Mouse (Mus musculus) C2C12 (cell line): ENCODE results near the gene Fbxo31.

Experiments used
- CEBPB ChIP-seq: IDR thresholded peaks from one replicate; pipeline ENCODE4 v1.6.1; 2011; ENCODE audit warnings: low read depth, mild to moderate bottlenecking, control low read depth, moderate library complexity
- CTCF ChIP-seq: IDR thresholded peaks from one replicate; pipeline ENCODE4 v1.5.1; 2011; ENCODE audit not compliant: control insufficient read depth, insufficient read depth, insufficient read length
- FOSL1 ChIP-seq: IDR thresholded peaks from one replicate; pipeline ENCODE4 v1.8.0; 2011; ENCODE audit warnings: mild to moderate bottlenecking, low read length; ENCODE audit not compliant: poor library complexity, insufficient read depth, severe bottlenecking
- MAX ChIP-seq: IDR thresholded peaks from one replicate; pipeline ENCODE4 v1.6.1; 2011; ENCODE audit warnings: mild to moderate bottlenecking, control low read depth
- MYOD1 ChIP-seq: IDR thresholded peaks from one replicate; pipeline ENCODE4 v1.6.1; 2011; ENCODE audit warnings: low read depth; ENCODE audit not compliant: control insufficient read depth, insufficient read length
- MYOG ChIP-seq: IDR thresholded peaks from one replicate; pipeline ENCODE4 v1.6.1; 2011; ENCODE audit not compliant: control insufficient read depth, insufficient read length; ENCODE audit errors: extremely low read depth
- USF1 ChIP-seq: IDR thresholded peaks from one replicate; pipeline ENCODE4 v1.6.1; 2011; ENCODE audit warnings: low read depth, mild to moderate bottlenecking, control low read depth, moderate library complexity

DNA sequence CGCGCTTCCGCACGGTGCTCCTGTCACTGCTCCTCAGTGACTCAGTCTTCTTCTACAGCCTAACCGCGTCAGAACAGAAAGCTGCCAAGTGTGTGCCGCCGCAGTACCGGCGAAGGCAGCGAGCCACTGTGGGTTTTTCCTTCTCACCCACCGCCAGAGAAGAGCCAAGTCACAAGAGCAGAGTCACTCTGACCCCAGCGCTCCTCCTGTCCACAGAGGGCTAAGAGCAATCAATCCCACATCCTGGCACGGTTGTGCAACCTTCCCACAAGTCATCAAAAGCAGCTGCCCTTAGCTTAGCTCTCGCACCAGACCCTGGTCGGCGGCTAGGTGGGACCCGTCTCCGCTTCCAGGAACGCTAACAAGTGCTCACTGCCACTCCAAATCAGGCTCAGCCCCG lies 8.3 kb downstream of the Fbxo31 start:
- TF ChIP-seq CTCF (no peak), USF1 (no peak), FOSL1 (no peak), MAX (no peak), CEBPB (no peak), MYOG (no peak), MYOD1 (no peak)
